Mouse (Mus musculus): ENCODE results near the gene Map3k12. TPM values are rescaled to one million over a fixed set of nuclear protein-coding genes. Genes with fewer than 3 reads are reported as not detected.

Gene Map3k12
- polyA plus RNA-seq, 1 experiment = 2.1 TPM

DNA sequence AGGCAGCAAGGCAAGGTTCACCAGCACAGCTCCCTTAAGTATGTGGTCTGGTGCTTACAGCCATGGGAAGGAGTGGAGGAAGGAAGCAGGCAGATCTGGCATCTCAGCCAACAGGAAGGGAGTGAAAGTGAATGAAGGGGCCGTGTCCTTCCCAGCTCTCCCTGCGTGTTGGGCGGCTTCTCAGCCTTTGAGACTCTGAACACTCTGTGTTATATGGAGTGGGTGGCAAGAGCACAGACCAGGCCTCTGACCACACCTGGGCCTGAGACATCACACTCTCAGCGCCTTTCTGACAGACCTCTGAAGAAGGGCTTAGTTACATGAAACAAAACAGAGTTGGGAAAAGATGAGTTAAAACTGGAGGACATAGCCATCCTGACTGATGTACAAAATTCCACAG lies 13.7 kb upstream of the Map3k12 start:
- no peaks in the 10 kb centered on the region for H3K27me3 ChIP-seq (ENCODE audit: control insufficient read depth, insufficient read depth, low read length)
- no peak overlapping the region for H3K4me3 ChIP-seq (ENCODE audit: low read depth, low read length)
- H3K36me3 ChIP-seq (ENCODE audit: control insufficient read depth, insufficient read depth, low read length) = peaks cover 50% of the 10 kb centered on the region
- peak overlapping the region; percentile 20; the same call in 1 of the 2 replicates for H3K27ac ChIP-seq (ENCODE audit: insufficient read depth, low read depth, low read length)
- WGBS = 68% methylated on average over 4 of the region's 4 CpGs
- H3K4me1 ChIP-seq (ENCODE audit: control insufficient read depth, insufficient read depth, insufficient read length, low read length) = peaks cover 3% of the 10 kb centered on the region; the same call in 1 of the 2 replicates
- TF ChIP-seq CTCF (IDR thresholded peaks at IDR 0.05; ENCODE audit: extremely low read depth, insufficient read length, insufficient replicate concordance, low read depth, low read length) = no peak
- no peak for TF ChIP-seq POLR2A (IDR thresholded peaks at IDR 0.05; ENCODE audit: low read depth, low read length)

DNA sequence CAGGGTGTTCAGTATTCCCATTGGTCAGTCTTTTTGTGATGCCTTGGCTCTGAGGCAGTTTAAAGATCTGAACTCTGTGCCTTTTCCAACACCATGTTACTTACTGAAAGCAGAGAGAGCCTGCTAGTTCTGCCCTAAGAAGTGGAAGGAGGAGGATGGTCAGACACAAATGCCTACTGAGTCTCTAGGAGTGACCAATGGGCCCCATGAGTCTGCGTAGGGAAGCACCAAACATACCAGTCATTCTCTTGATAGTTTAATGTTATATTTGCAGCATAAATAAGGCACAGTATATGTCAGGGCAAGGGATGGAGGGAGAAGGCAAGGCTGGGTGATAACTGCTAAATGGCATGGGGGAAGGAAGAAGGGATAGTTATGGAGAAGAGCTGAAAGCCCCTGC lies 11.5 kb upstream of the Map3k12 start:
- Histone ChIP-seq H3K27me3 (ENCODE audit: control insufficient read depth, insufficient read depth, low read length) (no peaks in the 10 kb centered on the region), H3K36me3 (ENCODE audit: control insufficient read depth, insufficient read depth, low read length) (peaks cover 45% of the 10 kb centered on the region), H3K27ac (ENCODE audit: insufficient read depth, low read depth, low read length) (no peak overlapping the region), H3K4me1 (ENCODE audit: control insufficient read depth, insufficient read depth, insufficient read length, low read length) (peaks cover 3% of the 10 kb centered on the region; the same call in 1 of the 2 replicates), H3K4me3 (ENCODE audit: low read depth, low read length) (no peak overlapping the region)
- 98% methylated on average over 1 of the region's 1 CpGs for WGBS
- no peak for TF ChIP-seq CTCF (IDR thresholded peaks at IDR 0.05; ENCODE audit: extremely low read depth, insufficient read length, insufficient replicate concordance, low read depth, low read length)
- no peak for TF ChIP-seq POLR2A (IDR thresholded peaks at IDR 0.05; ENCODE audit: low read depth, low read length)

DNA sequence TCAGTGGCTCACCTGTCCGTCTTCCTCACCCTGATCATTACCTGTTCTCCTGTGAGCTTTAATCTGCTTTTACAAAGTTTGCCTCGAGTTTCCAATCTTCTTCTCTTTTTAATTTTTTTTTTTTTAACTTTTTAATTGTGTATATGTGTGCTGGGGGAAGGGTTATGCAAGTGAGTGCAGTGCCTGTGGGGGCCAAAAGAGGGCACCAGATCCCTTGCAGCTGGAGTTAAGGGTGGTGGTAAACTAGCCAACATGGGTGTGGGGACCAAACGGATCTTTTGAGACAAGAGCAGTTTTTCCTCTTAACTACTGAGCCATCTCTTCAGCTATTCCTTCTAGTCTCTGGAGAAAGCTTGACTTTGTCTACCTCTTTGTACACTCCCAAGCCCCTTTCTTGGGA lies 11.1 kb upstream of the Map3k12 start:
- 77% methylated on average over 3 of the region's 3 CpGs for WGBS
- peaks cover 44% of the 10 kb centered on the region for H3K36me3 ChIP-seq (ENCODE audit: control insufficient read depth, insufficient read depth, low read length)
- no peak overlapping the region for H3K27ac ChIP-seq (ENCODE audit: insufficient read depth, low read depth, low read length)

DNA sequence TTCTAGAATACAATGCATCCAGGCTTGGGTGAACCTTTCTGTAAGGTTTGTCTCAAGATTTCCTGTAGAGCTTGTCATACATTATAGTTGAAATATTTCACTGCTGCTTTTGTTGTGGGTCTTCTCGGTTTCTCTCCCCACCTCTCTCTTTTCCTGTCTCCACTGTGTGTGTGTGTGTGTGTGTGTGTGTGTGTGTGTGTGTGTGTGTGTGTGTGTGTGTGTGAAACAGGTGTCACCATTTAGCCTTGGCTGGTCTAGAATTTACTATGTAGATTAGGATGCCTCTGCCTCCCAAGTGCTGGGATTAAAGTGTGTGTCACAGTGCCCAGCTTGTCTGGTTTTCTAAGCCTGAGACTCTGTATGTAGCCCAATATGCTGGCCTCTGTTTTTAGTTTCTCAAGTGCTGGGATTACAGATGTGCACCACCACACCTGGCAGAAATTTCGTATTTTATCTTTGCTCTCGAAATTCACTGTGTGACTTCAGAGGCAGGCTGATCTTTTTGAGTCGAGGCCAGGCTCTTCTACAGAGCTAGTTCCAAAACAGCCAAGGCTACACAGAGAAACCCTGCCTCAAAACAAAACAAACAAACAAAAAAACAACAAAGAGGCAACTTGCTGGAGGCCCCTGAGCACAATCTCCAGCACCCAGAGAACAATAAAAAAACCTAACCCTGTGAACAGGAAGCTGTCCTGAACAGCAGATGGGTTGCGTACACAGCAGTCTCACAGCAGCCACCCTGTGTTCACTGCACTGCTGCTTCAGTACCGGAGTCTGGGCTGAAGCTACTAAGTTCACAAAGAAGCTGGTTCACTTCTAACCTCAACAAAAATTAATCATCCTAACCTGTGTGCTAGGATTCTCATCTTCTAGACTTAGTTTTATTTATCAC lies 9.5 kb upstream of the Map3k12 start:
- H3K4me1 ChIP-seq (ENCODE audit: control insufficient read depth, insufficient read depth, insufficient read length, low read length) = peaks cover 3% of the 10 kb centered on the region; the same call in 1 of the 2 replicates
- 84% methylated on average over 6 of the region's 6 CpGs for WGBS
- H3K4me3 ChIP-seq (ENCODE audit: low read depth, low read length) = no peak overlapping the region
- H3K27me3 ChIP-seq (ENCODE audit: control insufficient read depth, insufficient read depth, low read length) = no peaks in the 10 kb centered on the region
- no peak overlapping the region for H3K27ac ChIP-seq (ENCODE audit: insufficient read depth, low read depth, low read length)
- TF ChIP-seq CTCF (IDR thresholded peaks at IDR 0.05; ENCODE audit: extremely low read depth, insufficient read length, insufficient replicate concordance, low read depth, low read length) = no peak
- TF ChIP-seq POLR2A (IDR thresholded peaks at IDR 0.05; ENCODE audit: low read depth, low read length) = no peak
- H3K36me3 ChIP-seq (ENCODE audit: control insufficient read depth, insufficient read depth, low read length) = peaks cover 38% of the 10 kb centered on the region

More for the DNA sequence above, 11.1 kb upstream of the Map3k12 start:
- TF ChIP-seq POLR2A (IDR thresholded peaks at IDR 0.05; ENCODE audit: low read depth, low read length) (no peak), CTCF (IDR thresholded peaks at IDR 0.05; ENCODE audit: extremely low read depth, insufficient read length, insufficient replicate concordance, low read depth, low read length) (peak; percentile 31; the same call in 1 of the 2 replicates)
- H3K4me1 ChIP-seq (ENCODE audit: control insufficient read depth, insufficient read depth, insufficient read length, low read length) = peaks cover 3% of the 10 kb centered on the region; the same call in 1 of the 2 replicates
- no peak overlapping the region for H3K4me3 ChIP-seq (ENCODE audit: low read depth, low read length)
- H3K27me3 ChIP-seq (ENCODE audit: control insufficient read depth, insufficient read depth, low read length) = no peaks in the 10 kb centered on the region

DNA sequence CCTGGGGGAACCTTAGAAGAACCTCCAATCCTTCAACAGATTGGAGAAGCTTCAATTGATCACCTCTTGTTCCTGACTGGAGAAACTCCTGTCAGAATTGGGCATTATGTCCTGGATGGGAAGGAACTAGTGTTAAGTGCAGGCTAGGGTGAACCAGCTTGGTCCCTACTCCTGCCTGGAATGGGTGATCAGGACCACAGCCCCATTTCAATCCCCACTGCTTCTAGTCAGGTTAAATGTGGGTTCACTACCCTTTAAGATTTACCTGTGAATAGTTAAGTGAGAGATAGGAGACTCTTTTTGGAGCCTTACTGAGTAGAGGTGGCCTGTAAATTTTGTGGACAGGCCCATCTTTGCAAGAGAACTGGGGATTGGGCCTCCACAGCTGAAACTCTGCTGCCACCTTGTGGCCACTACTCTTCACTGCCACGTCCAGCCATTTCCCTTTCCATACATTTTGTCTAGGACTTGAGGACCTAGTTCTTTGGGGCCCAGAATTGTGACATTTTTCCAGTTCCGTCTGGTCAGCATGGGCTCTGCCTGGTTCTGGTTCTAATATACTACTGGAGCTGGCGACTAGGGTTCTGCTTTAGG lies 8.1 kb upstream of the Map3k12 start, which contains the start of gene Npff:
TSS of gene Npff (minus strand) at position 51 of the 594 bp plus-strand sequence.
- no peak within 1 kb of the TSS for H3K27ac ChIP-seq (ENCODE audit: insufficient read depth, low read depth, low read length)
- no peak for TF ChIP-seq POLR2A (IDR thresholded peaks at IDR 0.05; ENCODE audit: low read depth, low read length)
- TF ChIP-seq CTCF (IDR thresholded peaks at IDR 0.05; ENCODE audit: extremely low read depth, insufficient read length, insufficient replicate concordance, low read depth, low read length) = peak; percentile 93; the same call in 1 of the 2 replicates
- H3K4me3 ChIP-seq (ENCODE audit: low read depth, low read length) = no peak within 1 kb of the TSS
- H3K27me3 ChIP-seq (ENCODE audit: control insufficient read depth, insufficient read depth, low read length) = no peaks in the 10 kb centered on the region
- no peaks in the 10 kb centered on the region for H3K4me1 ChIP-seq (ENCODE audit: control insufficient read depth, insufficient read depth, insufficient read length, low read length)
- WGBS = 10% methylated on average over 3 of the region's 3 CpGs
- peaks cover 36% of the 10 kb centered on the region for H3K36me3 ChIP-seq (ENCODE audit: control insufficient read depth, insufficient read depth, low read length)

DNA sequence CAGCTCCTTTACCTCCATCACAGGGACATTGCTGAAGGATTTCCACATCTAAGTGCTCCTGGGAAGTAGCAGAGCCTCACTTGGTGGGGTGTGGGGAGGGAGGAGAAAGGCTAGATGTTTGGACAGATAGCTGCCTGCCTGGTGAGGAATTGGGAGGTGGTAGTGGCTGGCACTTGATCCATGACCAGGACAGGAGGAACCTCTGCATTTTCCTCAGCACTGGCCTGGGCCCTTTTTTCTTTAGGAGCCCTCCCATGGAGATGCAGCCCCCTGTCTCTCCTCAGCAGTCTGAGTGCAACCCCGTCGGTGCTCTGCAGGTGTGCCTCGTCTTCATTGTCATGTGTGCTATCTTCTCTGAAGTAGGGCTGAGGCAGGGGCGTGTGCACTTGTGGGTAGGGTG lies 4.6 kb upstream of the Map3k12 start:
- no peak overlapping the region for H3K4me3 ChIP-seq (ENCODE audit: low read depth, low read length)
- no peak overlapping the region for H3K27ac ChIP-seq (ENCODE audit: insufficient read depth, low read depth, low read length)
- H3K4me1 ChIP-seq (ENCODE audit: control insufficient read depth, insufficient read depth, insufficient read length, low read length) = peaks cover 4% of the 10 kb centered on the region
- TF ChIP-seq CTCF (IDR thresholded peaks at IDR 0.05; ENCODE audit: extremely low read depth, insufficient read length, insufficient replicate concordance, low read depth, low read length) (no peak), POLR2A (IDR thresholded peaks at IDR 0.05; ENCODE audit: low read depth, low read length) (no peak)
- peaks cover 16% of the 10 kb centered on the region for H3K36me3 ChIP-seq (ENCODE audit: control insufficient read depth, insufficient read depth, low read length)
- WGBS = 80% methylated on average over 4 of the region's 4 CpGs
- H3K27me3 ChIP-seq (ENCODE audit: control insufficient read depth, insufficient read depth, low read length) = no peaks in the 10 kb centered on the region

DNA sequence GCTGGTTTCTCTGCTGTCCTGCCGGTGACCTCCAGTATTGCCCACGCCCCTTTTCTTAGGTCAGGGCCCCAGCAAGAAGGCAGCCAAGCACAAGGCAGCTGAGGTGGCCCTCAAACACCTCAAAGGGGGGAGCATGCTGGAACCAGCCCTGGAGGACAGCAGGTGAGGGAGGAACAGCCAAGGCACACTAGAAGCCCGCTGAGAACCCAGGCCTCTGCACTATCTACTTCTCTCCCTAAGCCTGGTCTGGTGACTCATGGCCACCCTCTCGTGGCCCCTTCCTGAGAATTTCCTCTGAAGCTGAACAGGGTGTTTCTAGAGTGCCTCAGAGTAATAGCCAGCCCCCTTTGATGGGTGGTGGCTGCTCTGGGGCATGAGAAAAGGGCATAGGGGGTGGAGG lies 3.6 kb upstream of the Map3k12 start:
- no peak for TF ChIP-seq POLR2A (IDR thresholded peaks at IDR 0.05; ENCODE audit: low read depth, low read length)
- TF ChIP-seq CTCF (IDR thresholded peaks at IDR 0.05; ENCODE audit: extremely low read depth, insufficient read length, insufficient replicate concordance, low read depth, low read length) = no peak
- peaks cover 9% of the 10 kb centered on the region for H3K4me1 ChIP-seq (ENCODE audit: control insufficient read depth, insufficient read depth, insufficient read length, low read length)
- peaks cover 14% of the 10 kb centered on the region for H3K36me3 ChIP-seq (ENCODE audit: control insufficient read depth, insufficient read depth, low read length)
- no peaks in the 10 kb centered on the region for H3K27me3 ChIP-seq (ENCODE audit: control insufficient read depth, insufficient read depth, low read length)
- H3K4me3 ChIP-seq (ENCODE audit: low read depth, low read length) = no peak overlapping the region
- no peak overlapping the region for H3K27ac ChIP-seq (ENCODE audit: insufficient read depth, low read depth, low read length)
- WGBS = 60% methylated on average over 4 of the region's 4 CpGs

Measured in small intestine, adult 2 months (tissue).